Mouse (Mus musculus) right cerebral cortex, postnatal 14 days (tissue): ENCODE measurements around the gene Rilp.
A peak's percentile ranks its signal among the peaks of the same experiment; 100 is the strongest.

Experiments used
- DNase-seq: peaks from one replicate; pipeline ENCODE4 v3.0.0; 2022

The Rilp gene

GRCm38 (mm10) chr11:75494296-75495049 is 15.4 kb upstream of the Rilp start:
- no peak for DNase-seq

- no peak for DNase-seq
Measured at GRCm38 (mm10) chr11:75498126-75498525, 11.8 kb upstream of the Rilp start.

GRCm38 (mm10) chr11:75508162-75508561 is 1.7 kb upstream of the Rilp start:
- DNase-seq: no peak

- no peak for DNase-seq
Measured at GRCm38 (mm10) chr11:75508904-75509303, 990 bp upstream of the Rilp start.

- peak; percentile 95 for DNase-seq
Measured at GRCm38 (mm10) chr11:75510627-75510993, 716 bp downstream of the Rilp start.

GRCm38 (mm10) chr11:75511213-75511612 is 1.3 kb downstream of the Rilp start:
- DNase-seq: peak; percentile 57

GRCm38 (mm10) chr11:75512301-75513018 is 2.6 kb downstream of the Rilp start:
- DNase-seq: no peak

- no peak for DNase-seq
Measured at GRCm38 (mm10) chr11:75513336-75513735, 3.4 kb downstream of the Rilp start, which contains the start of gene Scarf1. Scarf1 (plus strand) TSS chr11:75513540.

GRCm38 (mm10) chr11:75515186-75515585 is 5.3 kb downstream of the Rilp start:
- DNase-seq: no peak

GRCm38 (mm10) chr11:75519834-75520633 is 10.1 kb downstream of the Rilp start:
- DNase-seq: no peak

GRCm38 (mm10) chr11:75521609-75522008 is 11.7 kb downstream of the Rilp start:
- DNase-seq: no peak

- no peak for DNase-seq
Measured at GRCm38 (mm10) chr11:75522793-75523192, 12.9 kb downstream of the Rilp start.

GRCm38 (mm10) chr11:75525531-75526125 is 15.7 kb downstream of the Rilp start:
- no peak for DNase-seq

- no peak for DNase-seq
Measured at GRCm38 (mm10) chr11:75526943-75527342, 17.0 kb downstream of the Rilp start.

- DNase-seq: no peak
Measured at GRCm38 (mm10) chr11:75529771-75530170, 19.9 kb downstream of the Rilp start.

GRCm38 (mm10) chr11:75530325-75530724 is 20.4 kb downstream of the Rilp start:
- peak; percentile 99 for DNase-seq

GRCm38 (mm10) chr11:75530845-75531373 is 21.0 kb downstream of the Rilp start:
- DNase-seq: no peak

- DNase-seq: peak; percentile 96
Measured at GRCm38 (mm10) chr11:75531469-75532242, 21.8 kb downstream of the Rilp start, which contains the start of gene Slc43a2. Slc43a2 (plus strand) TSS chr11:75531694.

GRCm38 (mm10) chr11:75532340-75533277 is 22.7 kb downstream of the Rilp start:
- peak; percentile 43 for DNase-seq

GRCm38 (mm10) chr11:75533314-75534015 is 23.6 kb downstream of the Rilp start:
- no peak for DNase-seq
